Mouse (Mus musculus) ovary, adult 18-20 months (tissue): ENCODE data around the gene Kiss1.

Experiments used
- DNase-seq: peaks from one replicate; pipeline ENCODE4 v3.0.0; 2022; ENCODE audit warnings: low spot score, mixed read lengths

Gene Kiss1

GRCm38 (mm10) chr1:133362103-133362502, 40.4 kb downstream of the Kiss1 start:
- DNase-seq, result no peak

GRCm38 (mm10) chr1:133363276-133364021, 41.8 kb downstream of the Kiss1 start, which contains the start of gene Etnk2:
Etnk2 (plus strand) TSS chr1:133363572.
- peak; percentile 88 for DNase-seq

- no peak for DNase-seq
These were observed 42.5 kb downstream of the Kiss1 start for GRCm38 (mm10) chr1:133364022-133364630.

DNA sequence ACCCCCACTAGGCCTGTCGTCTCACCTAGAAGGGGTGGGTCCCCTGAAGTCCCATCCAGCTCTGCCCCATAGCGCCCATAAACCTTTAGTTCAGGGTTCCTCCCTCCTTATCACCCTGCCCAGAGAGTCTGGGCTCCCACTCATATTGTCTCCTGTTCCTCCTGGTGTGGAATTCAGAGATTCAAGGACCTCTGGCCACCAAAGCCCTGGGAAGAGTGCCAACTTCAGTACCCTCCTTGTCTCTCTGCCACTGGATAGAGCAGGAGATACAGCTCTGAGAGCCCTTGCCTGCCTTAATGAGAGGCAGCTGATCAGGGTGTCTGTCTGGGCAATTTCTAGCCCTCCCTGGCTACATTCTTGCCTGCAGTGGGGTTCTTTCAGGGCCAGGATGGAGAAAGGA, 43.2 kb downstream of the Kiss1 start:
- peak; percentile 75 for DNase-seq

- DNase-seq, result no peak
These were observed 45.4 kb downstream of the Kiss1 start for GRCm38 (mm10) chr1:133366951-133367605.

DNA sequence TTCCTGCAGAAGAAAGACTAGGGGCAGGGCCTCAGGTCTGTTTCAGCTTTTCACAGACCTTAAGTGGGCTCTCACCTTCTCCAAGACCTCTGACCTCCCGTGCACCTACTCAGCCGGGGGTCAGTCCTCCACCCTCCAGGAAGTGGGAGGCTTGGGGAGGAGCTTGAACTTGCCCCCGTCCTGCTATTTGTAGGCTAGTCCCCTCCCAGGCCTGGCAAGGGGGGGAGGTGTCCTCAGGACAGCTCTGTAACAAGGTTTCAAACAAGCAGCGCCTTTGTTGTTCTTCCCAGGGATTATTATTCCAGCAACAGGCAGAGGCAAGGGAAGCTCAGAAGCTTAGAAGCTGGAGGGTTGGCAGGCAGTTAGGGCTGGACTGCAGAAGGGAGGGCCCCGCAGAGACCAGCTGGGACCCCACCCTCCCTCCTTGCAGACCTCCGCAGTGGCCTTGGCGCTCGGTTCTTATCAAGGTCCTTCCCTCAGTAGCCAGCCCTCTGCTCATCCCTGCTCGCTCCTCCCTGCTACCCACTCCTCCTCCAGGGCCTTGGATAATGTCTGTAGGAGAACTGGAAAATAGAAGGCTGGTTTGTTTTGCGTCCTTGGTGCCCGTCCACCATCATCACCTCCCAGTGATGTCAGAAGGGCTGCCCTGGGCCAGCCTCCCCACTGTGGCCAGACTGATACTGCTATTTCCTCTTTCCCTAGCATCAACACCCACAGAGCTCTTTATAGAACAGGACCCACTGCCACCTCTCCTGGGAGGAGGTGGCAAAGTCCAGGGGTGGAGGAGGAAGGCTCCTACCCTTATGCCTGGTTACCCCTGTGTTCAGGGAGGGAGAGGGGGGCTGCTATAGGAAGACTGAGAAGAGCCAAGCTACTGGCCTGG, 46.2 kb downstream of the Kiss1 start:
- DNase-seq, result peak; percentile 92

DNA sequence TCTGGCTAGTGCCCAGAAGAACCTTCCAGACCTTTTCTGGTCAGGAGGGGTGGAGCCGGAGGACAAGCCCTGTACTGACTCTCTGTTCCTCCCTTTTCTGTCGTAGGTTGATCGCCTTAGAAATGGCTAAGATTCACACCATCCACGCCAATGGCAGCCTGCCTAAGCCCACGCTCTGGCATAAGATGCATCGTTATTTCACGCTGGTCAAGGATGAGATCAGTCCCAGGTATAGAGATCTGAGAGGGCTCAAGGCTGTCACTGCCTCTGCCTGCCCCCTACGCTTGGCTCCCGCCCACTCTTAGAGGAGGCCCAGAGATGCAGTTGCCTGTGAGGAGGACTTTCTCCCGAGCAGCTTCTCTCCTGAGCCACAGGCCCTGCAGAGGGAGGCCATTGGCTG, 47.0 kb downstream of the Kiss1 start:
- no peak for DNase-seq

DNA sequence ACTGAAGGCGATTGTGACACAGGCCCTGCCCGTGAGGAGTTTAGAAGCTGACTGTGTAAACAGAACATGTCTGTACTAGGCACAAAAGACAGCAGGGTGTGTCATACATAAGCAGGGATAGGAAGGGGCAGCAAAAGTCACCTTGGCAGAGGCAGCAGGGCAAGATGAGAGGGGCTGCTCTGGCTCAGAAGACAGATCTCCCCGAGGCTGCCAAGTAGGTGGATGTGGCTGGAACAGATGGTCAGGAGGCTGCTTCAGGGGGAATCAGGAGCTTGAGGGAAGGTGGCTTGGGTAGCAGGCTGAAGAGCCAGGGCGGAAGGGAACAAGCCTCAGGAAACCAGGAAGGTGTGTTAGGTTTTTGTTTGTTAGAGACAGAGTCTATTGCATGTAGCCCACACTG, 48.7 kb downstream of the Kiss1 start:
- DNase-seq, result no peak

GRCm38 (mm10) chr1:133371431-133371830, 49.8 kb downstream of the Kiss1 start:
- no peak for DNase-seq

DNA sequence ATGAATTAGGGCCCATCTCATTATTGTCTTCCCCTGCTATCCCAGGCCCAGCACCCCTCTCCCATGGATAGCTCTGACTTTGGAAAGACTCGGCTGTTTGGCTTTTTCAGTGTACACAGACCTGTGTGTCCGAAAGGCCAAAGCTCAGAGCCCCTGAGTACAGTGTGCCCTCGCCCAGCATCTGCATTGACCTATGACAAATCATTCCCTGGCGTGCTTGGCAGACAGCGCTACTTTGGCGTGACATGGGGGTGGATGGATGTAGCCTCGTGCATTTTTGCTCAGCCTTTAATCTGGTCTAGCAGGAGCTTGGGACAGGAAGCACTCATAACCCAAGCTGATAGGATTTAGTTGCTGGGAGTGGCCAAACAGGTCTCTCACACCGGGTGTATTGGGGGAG, 50.4 kb downstream of the Kiss1 start:
- no peak for DNase-seq

DNA sequence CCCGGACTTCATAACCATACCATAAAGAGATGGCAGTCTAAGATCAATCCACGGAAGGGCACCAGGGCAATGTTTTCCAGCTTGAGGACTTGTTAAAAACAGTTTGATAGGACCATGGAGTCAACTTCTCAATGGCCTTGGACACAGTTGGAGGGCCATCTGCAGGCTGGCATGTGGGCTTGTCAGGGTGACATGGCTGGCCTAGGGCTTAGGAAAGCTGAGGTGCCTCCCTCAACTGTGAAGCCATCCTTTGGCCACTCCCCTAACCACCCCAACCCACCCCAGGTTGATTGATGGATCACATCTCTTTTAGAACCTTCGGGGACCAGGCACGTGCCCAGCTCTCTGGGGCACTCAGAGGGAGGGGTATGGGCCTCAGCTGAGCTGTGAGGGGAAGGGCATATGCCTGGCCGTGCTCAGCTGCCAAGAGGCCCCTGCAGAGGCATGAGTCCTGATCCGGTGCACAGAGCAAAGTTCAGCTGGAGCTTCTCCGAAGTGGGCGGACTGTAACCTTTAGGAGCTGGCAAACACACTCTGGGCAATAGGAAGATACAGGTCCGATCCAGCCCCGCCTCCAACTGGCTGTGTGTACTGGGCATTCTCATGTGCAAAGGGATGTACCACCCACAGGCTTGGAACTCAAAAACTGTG, 54.1 kb downstream of the Kiss1 start:
- no peak for DNase-seq

DNA sequence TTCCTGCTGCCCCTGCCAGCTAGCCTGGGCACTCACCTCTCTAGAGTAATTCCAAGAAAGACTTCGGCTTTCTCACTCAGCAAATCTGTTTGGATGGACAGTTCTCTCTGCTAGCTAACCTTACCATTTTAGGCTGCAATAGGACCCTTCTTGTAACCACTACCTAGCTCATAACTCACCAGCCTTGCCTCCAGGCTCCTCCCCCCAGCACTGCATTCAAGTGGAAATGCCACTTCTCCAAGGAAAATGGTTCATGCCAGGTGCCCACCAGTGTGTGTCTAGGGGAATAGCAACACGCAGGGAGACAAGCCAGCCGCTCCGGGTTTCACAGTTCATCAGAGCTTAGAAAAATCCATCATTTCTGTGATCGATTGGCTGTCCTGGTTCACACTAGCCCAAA, 55.9 kb downstream of the Kiss1 start:
- DNase-seq, result no peak
